Comparison of ENCODE assay signal across 22 mouse cellular contexts in the genomic region with DNA sequence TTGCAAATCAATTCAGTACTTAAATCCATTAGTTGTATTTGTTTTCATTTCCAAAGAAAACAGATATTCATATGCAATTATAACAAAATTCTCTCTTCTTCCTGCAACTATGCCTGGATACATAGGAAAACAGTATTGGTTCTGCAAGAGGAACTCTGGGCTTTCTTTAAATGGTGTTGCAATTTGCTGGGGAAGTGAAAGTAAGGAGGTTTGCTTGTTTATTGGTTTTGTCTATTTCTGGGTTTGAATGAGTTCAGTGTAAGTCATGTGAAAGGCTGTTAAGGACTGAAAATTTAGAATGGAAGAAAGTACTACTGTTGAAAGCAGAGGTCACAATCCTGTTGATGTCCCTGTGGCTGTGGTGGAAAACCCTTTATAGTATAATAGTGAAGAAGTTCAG.
DNase-seq lines count a peak whose midpoint lies in the region; ATAC-seq and TF ChIP-seq lines count a peak whose summit lies in the region.
"Had no signal": no experiment of that assay in that cellular context is flagged by ENCODE, and none has a peak within 500 bp of the region (broad histone marks: within the 10 kb centered on the region; RNA-seq: fewer than 3 reads in every experiment).

No protein-coding gene starts in this region.

- H3K27ac ChIP-seq in lung, embryonic 14.5 days (ENCODE audit: low read depth): no peak overlapping the region
- H3K27ac ChIP-seq: embryonic facial prominence, embryonic 15.5 days; heart, embryonic 10.5 days; hindbrain, embryonic 12.5 days; limb, embryonic 15.5 days; midbrain, embryonic 12.5 days had no signal

- H3K9me3 ChIP-seq in lung, embryonic 14.5 days (ENCODE audit: low read depth, low read length): no peaks in the 10 kb centered on the region
- H3K9me3 ChIP-seq: embryonic facial prominence, embryonic 15.5 days; heart, embryonic 10.5 days; hindbrain, embryonic 12.5 days; limb, embryonic 15.5 days; midbrain, embryonic 12.5 days had no signal

- TF ChIP-seq CTCF in lung, embryonic 14.5 days (IDR thresholded peaks at IDR 0.05; ENCODE audit: low read depth): no peak

- no peak overlapping the region for H3K4me3 ChIP-seq in lung, embryonic 14.5 days (ENCODE audit: low read depth, low read length)
- H3K4me3 ChIP-seq: embryonic facial prominence, embryonic 15.5 days; heart, embryonic 10.5 days; hindbrain, embryonic 12.5 days; limb, embryonic 15.5 days; midbrain, embryonic 12.5 days; myocyte had no signal

- H3K36me3 ChIP-seq in lung, embryonic 14.5 days (ENCODE audit: insufficient read depth): no peaks in the 10 kb centered on the region
- H3K36me3 ChIP-seq in splenic B cell, adult 2 months (ENCODE audit: control insufficient read depth, insufficient read depth, low read length, poor library complexity, severe bottlenecking): no peaks in the 10 kb centered on the region
- H3K36me3 ChIP-seq: embryonic facial prominence, embryonic 15.5 days; heart, embryonic 10.5 days; hindbrain, embryonic 12.5 days; limb, embryonic 15.5 days; midbrain, embryonic 12.5 days had no signal

- H3K4me2 ChIP-seq in lung, embryonic 14.5 days: no peak overlapping the region
- H3K4me2 ChIP-seq: embryonic facial prominence, embryonic 15.5 days; hindbrain, embryonic 12.5 days; limb, embryonic 15.5 days; midbrain, embryonic 12.5 days had no signal

- DNase-seq in layer of hippocampus, adult 11-12 months (ENCODE audit: low spot score): peak; percentile 3
- no peak for DNase-seq in layer of hippocampus, postnatal 10 days (ENCODE audit: low spot score in 2 of 2)
- peak; percentile 3 for DNase-seq in lung, embryonic 14.5 days
- no peak for DNase-seq in lung, postnatal 14 days
- peak; percentile 13 for DNase-seq in splenic B cell, adult 2 months (ENCODE audit: low read depth, low spot score)
- DNase-seq in cerebellum, postnatal 14 days: no peak
- DNase-seq in spleen, postnatal 4 days (ENCODE audit: low spot score in 2 of 2): no peak
- DNase-seq: adrenal gland, adult 2 months; cerebellum, adult 9-11 months; gastrocnemius, postnatal 25 days; kidney, adult 2 months; kidney, postnatal 14 days; lung, postnatal 10 days; thymus, adult 2 months had no signal

- ATAC-seq in lung, embryonic 14.5 days (ENCODE audit: insufficient read depth): no peak
- ATAC-seq in granulocyte monocyte progenitor cell, adult 5-6 weeks (replicated peaks; ENCODE audit: poor library complexity, severe bottlenecking): peak; percentile 94
- ATAC-seq: forebrain, embryonic 16.5 days had no signal

- no peaks in the 10 kb centered on the region for H3K27me3 ChIP-seq in lung, embryonic 14.5 days (ENCODE audit: insufficient read depth, low read length)
- H3K27me3 ChIP-seq in splenic B cell, adult 2 months (ENCODE audit: control insufficient read depth, insufficient read depth, low read length, poor library complexity, severe bottlenecking): no peaks in the 10 kb centered on the region
- H3K27me3 ChIP-seq: embryonic facial prominence, embryonic 15.5 days; hindbrain, embryonic 12.5 days; limb, embryonic 15.5 days; midbrain, embryonic 12.5 days had no signal

- no peak overlapping the region for H3K9ac ChIP-seq in lung, embryonic 14.5 days
- H3K9ac ChIP-seq: embryonic facial prominence, embryonic 15.5 days; hindbrain, embryonic 12.5 days; limb, embryonic 15.5 days; midbrain, embryonic 12.5 days had no signal

- H3K4me1 ChIP-seq in lung, embryonic 14.5 days (ENCODE audit: insufficient read depth): no peaks in the 10 kb centered on the region
- H3K4me1 ChIP-seq: embryonic facial prominence, embryonic 15.5 days; heart, embryonic 10.5 days; hindbrain, embryonic 12.5 days; limb, embryonic 15.5 days; midbrain, embryonic 12.5 days had no signal

Comparison
In these comparisons a context has a peak if more than half of its experiments do, and no peak if none do; other contexts are left out.
1. DNase-seq: peak in layer of hippocampus, adult 11-12 months (single experiment), lung, embryonic 14.5 days (single experiment) and splenic B cell, adult 2 months (single experiment); none in layer of hippocampus, postnatal 10 days (0 of 2), lung, postnatal 14 days (single experiment), cerebellum, postnatal 14 days (0 of 2) and spleen, postnatal 4 days (0 of 2).